ENCODE assay signal across 1 mouse cellular context in the genomic region with DNA sequence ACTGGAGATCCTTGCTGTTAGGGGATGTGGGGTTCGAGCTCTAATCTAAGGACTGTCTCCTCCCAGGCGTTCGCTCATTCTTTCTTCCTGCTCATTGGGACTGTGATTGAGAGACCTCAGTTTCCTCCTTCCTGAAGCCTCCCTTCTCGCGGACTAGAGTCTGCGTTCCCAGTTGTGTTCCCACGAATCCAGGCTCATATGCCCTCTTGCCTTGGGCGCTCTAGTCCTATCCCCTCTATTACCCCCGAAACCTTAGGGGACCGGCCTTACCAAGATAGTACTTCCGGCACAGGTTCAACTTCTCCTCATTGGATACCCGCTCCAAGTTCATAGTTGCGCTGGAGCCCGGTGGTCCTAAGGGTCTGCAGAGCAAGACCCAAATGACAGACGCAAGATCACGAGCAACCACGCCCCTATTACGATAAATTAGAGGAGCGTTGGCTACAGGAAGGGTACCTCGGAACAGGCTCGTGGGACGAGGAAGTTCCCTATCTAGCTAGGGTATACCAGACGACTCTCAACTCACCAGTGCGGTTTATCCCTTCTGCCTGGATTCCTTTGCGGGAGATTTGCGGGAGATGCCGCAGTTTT.
TF ChIP-seq lines count a peak whose summit lies in the region.

No protein-coding gene starts in this region.

TF ChIP-seq in MEL, 35 proteins besides CTCF, POLR2A, EP300 and RAD21:
- TF ChIP-seq POLR2AphosphoS2 (IDR thresholded peaks at IDR 0.05; ENCODE audit: low read length) (no peak; the same call in 1 of the 2 replicates), BHLHE40 (IDR thresholded peaks at IDR 0.05; ENCODE audit: borderline replicate concordance, low read depth, low read length) (peak; percentile 33; the same call in 1 of the 2 replicates), TBP (IDR thresholded peaks at IDR 0.05; ENCODE audit: low read depth, low read length) (peak; percentile 45; the same call in 1 of the 2 replicates), NELFE (IDR thresholded peaks at IDR 0.05; ENCODE audit: low read depth, low read length) (peak; percentile 47), ZKSCAN1 (IDR thresholded peaks at IDR 0.05; ENCODE audit: low read depth, low read length) (no peak)
